Mouse (Mus musculus) embryonic facial prominence, embryonic 14.5 days (tissue): ENCODE results near the gene Dip2b. TPM values are rescaled to one million over a fixed set of nuclear protein-coding genes. Genes with fewer than 3 reads are reported as not detected.

ENCODE experiments used
- ATAC-seq: fragments of 200-750 bp; cut with Nextera tagmentation; 2 replicates; pipeline ENCODE4 v1.8.0; 2017; ENCODE audit warnings: low read depth, moderate number of reproducible peaks, moderate TSS enrichment
- DNase-seq: peaks from one replicate; pipeline ENCODE4 v3.0.0-alpha.2; 2015; ENCODE audit warnings: low spot score
- H3K27ac ChIP-seq: fragments of 300-500 bp; sonication (generic); replicated peaks from 2 replicates; pipeline ENCODE4 v1.5.1; 2014; ENCODE audit warnings: low read depth, mild to moderate bottlenecking, low read length, moderate library complexity
- H3K27me3 ChIP-seq: fragments of 300-500 bp; sonication (generic); replicated peaks from 2 replicates; pipeline ENCODE4 v1.6.1; 2014; ENCODE audit warnings: low read length; ENCODE audit not compliant: control insufficient read depth, insufficient read depth
- H3K36me3 ChIP-seq: fragments of 300-500 bp; sonication (generic); 2 replicates; pipeline ENCODE4 v1.6.1; 2014; ENCODE audit warnings: low read length, mixed read lengths; ENCODE audit not compliant: control insufficient read depth, insufficient read depth
- H3K4me1 ChIP-seq: fragments of 300-500 bp; sonication (generic); 2 replicates; pipeline ENCODE4 v1.6.1; 2014; ENCODE audit warnings: antibody characterized with exemption, low read length; ENCODE audit not compliant: control insufficient read depth, insufficient read depth
- H3K4me2 ChIP-seq: fragments of 300-500 bp; sonication (generic); 2 replicates; pipeline ENCODE4 v1.6.1; 2014; ENCODE audit warnings: low read depth, mild to moderate bottlenecking, low read length, moderate library complexity, mixed read lengths
- H3K4me3 ChIP-seq: fragments of 300-500 bp; sonication (generic); 2 replicates; pipeline ENCODE4 v1.5.1; 2014; ENCODE audit warnings: low read depth, mild to moderate bottlenecking, low read length
- H3K9ac ChIP-seq: fragments of 300-500 bp; sonication (generic); 2 replicates; pipeline ENCODE4 v1.6.1; 2014; ENCODE audit warnings: low read depth, mild to moderate bottlenecking, low read length, moderate library complexity, mixed read lengths
- H3K9me3 ChIP-seq: fragments of 300-500 bp; sonication (generic); 2 replicates; pipeline ENCODE4 v1.6.1; 2016; ENCODE audit warnings: low read length; ENCODE audit not compliant: control insufficient read depth
- WGBS: fragments of 180-500 bp; shearing (Covaris S2); extraction: QIAGEN DNeasy Blood & Tissue Kit; methylation state at CpG from one replicate; pipeline ENCODE4 v1.1.7; 2014; 5-methylcytosine and 5-hydroxymethylcytosine counted together
- polyA plus RNA-seq: library from polyadenylated mRNA; unstranded; fragments of >200 nt; fragmentation: Nextera tagmentation; extraction: Ambion mirVana; gene quantifications from 2 replicates; pipeline ENCODE4 v1.2.1, GENCODE M21; 2014

The Dip2b gene
- polyA plus RNA-seq, 1 experiment from 2014 or later, result 15.3 TPM

DNA sequence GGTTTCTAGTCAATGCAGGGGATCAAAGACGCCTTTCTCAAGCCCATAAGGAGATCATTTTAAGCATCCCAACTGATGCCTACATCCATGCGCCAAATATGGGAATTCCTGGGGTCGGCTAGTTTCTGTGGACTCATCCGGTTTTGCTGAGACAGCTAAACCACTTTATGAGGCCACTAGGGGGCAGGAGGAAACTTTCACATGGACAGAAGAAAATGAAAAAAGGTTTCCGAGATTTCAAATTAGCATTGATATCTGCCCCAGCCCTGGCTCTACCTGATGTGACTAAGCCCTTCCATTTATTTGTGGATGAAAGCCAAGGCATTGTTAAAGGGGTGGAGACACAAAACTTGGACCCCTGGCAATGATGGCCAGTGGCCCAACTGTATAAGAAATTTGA is 15.5 kb upstream of the Dip2b start:
- DNase-seq (peak; percentile 76), ATAC-seq (no peak)
- Histone ChIP-seq H3K27me3 (no peaks in the 10 kb centered on the region), H3K9me3 (0 out of 2 replicates have a peak, but pooled peaks cover 7% of the 10 kb centered on the region), H3K36me3 (no peaks in the 10 kb centered on the region), H3K27ac (no peak overlapping the region), H3K9ac (no peak overlapping the region), H3K4me2 (no peak overlapping the region), H3K4me3 (no peak overlapping the region), H3K4me1 (no peaks in the 10 kb centered on the region)
- 16% methylated on average over 5 of the region's 5 CpGs for WGBS

DNA sequence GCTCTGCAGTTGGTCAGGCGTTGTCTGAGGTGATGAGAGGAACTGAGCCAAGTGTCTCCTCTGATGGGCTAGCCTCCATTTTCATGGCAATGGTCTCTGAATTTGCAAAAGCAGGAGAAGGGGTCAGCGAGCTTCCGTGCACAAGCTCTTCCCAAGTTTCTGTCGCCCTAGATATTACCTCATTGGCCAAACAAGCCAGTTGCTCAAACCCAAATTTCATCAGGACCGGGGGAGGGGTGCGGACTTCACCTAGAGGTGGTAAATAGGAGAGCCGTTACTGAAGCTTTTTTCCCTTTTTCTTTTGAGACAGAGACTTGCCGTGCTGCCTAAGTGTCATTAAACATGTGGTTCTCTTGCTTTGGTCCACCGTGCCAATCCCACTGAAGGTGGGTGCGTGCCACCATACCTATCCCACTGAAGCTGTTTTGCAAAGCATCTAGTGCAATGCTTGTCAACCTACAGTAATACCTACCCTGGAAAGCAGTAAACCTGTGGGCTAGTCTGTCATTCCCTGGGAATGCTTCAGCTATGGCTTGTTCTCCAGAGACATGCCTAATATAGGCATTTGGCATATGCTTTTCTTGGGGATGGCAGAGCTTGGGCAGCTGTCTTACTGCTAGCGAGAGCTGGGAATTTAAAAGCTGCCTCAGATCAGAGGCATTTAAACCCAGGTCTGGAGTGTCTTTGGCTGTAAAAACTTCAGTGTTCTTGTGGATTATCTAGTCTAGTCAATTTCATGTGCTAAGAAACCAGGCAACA is 13.2 kb upstream of the Dip2b start:
- Histone ChIP-seq H3K27me3 (no peaks in the 10 kb centered on the region), H3K36me3 (no peaks in the 10 kb centered on the region), H3K27ac (no peak overlapping the region), H3K4me1 (0 out of 2 replicates have a peak, but pooled peaks cover 3% of the 10 kb centered on the region), H3K4me3 (no peak overlapping the region), H3K9ac (no peak overlapping the region), H3K4me2 (no peak overlapping the region), H3K9me3 (0 out of 2 replicates have a peak, but pooled peaks cover 7% of the 10 kb centered on the region)
- ATAC-seq, result no peak
- no peak for DNase-seq
- 75% methylated on average over 11 of the region's 11 CpGs for WGBS

DNA sequence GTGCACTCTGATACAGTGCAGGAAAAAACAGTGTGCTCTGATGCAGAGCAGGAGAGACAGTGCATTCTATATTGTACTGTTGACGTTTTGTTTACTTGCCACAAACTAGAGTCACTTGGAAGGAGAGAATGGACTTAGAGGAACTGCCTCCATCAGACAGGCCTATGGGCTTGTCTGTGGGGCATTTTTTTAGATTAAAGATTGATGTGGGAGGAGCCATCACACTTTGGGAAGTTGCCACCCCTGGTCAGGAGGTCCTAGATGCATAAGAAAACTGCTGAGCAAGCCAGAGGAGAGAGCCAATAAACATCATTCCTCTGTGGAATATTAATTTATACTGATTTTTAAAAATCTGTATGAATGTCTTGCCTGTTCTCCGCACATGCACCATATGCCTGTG is 10.3 kb upstream of the Dip2b start:
- ATAC-seq, result no peak
- no peaks in the 10 kb centered on the region for H3K27me3 ChIP-seq
- H3K4me3 ChIP-seq, result no peak overlapping the region
- H3K9ac ChIP-seq, result no peak overlapping the region
- no peak for DNase-seq
- H3K4me1 ChIP-seq, result 0 out of 2 replicates have a peak, but pooled peaks cover 3% of the 10 kb centered on the region
- H3K36me3 ChIP-seq, result no peaks in the 10 kb centered on the region
- no peak overlapping the region for H3K27ac ChIP-seq
- H3K9me3 ChIP-seq, result no peaks in the 10 kb centered on the region
- no peak overlapping the region for H3K4me2 ChIP-seq
- WGBS, result 72% methylated on average over 2 of the region's 2 CpGs

DNA sequence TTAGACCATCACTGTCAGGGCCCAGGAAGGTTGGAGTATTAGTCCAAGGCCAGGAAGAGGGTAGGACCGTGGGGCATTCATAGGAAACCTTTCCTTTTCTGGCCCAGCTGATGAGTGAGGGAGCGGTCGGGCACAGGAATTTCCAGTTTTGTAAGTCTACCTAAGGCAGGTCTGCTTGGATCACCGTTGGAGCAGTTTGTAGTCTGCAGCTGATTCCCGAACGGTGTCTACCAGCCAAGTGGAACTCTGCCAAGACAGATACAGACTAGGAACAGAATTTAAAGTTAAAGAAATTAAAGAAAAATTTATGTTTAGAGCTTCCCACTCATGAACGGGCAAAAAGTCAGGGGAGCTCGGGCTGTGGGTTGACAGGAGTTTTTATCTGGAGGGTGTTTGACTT is 9.0 kb upstream of the Dip2b start:
- ATAC-seq, result peak; percentile 50; the same call in 1 of the 2 replicates
- H3K27me3 ChIP-seq, result no peaks in the 10 kb centered on the region
- no peaks in the 10 kb centered on the region for H3K9me3 ChIP-seq
- WGBS, result 53% methylated on average over 8 of the region's 8 CpGs
- H3K27ac ChIP-seq, result no peak overlapping the region
- no peaks in the 10 kb centered on the region for H3K36me3 ChIP-seq
- DNase-seq, result peak; percentile 80
- H3K4me2 ChIP-seq, result no peak overlapping the region
- no peak overlapping the region for H3K9ac ChIP-seq
- H3K4me3 ChIP-seq, result no peak overlapping the region
- 0 out of 2 replicates have a peak, but pooled peaks cover 3% of the 10 kb centered on the region for H3K4me1 ChIP-seq

DNA sequence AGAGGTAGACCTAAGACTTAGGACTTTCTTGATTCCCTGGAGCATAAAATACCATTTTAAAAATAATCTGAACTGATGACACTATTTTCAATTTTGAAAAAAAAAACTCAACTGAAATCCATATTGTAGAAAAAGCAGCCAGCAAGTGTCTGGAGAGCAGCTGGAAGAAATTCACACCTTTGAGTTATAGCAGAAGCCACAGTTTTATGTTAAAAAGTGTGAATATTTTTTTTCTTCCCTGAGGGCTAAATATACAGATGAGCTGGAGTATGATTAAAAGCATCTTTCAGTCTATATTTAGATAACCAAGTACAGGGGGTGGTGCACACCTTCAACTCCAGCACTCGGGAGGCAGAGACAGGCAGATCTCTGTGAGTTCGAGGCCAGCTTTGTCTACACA is 8.6 kb upstream of the Dip2b start:
- WGBS, result 91% methylated on average over 2 of the region's 2 CpGs
- Histone ChIP-seq H3K4me3 (no peak overlapping the region), H3K36me3 (no peaks in the 10 kb centered on the region), H3K27ac (no peak overlapping the region), H3K9me3 (no peaks in the 10 kb centered on the region), H3K27me3 (no peaks in the 10 kb centered on the region), H3K9ac (no peak overlapping the region), H3K4me1 (0 out of 2 replicates have a peak, but pooled peaks cover 3% of the 10 kb centered on the region), H3K4me2 (no peak overlapping the region)
- DNase-seq, result no peak
- no peak for ATAC-seq

DNA sequence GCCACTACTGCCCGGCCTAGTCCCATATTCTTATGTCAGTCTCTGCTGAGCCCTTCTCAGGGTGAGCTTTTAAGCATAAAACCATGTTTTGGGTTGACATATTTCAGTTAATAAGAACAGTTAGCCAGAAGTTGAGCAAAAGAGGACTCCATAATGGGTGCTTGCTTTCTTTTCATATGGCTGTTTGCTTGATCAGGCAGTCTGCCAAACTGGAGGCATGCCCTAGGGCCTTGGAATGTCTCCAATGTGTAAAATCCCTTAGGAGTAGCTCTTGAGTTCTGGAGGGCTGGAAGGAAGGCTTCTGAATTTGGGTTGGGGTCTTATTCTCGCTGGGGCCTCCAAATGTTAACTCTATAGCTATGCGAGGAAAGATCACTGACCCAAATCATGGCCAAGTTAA is 5.9 kb upstream of the Dip2b start:
- no peak for ATAC-seq
- Histone ChIP-seq H3K4me3 (no peak overlapping the region), H3K27ac (no peak overlapping the region), H3K4me2 (no peak overlapping the region), H3K9ac (no peak overlapping the region), H3K9me3 (no peaks in the 10 kb centered on the region), H3K4me1 (0 out of 2 replicates have a peak, but pooled peaks cover 3% of the 10 kb centered on the region), H3K27me3 (no peaks in the 10 kb centered on the region), H3K36me3 (no peaks in the 10 kb centered on the region)
- no peak for DNase-seq
- WGBS, result 82% methylated on average over 3 of the region's 3 CpGs

DNA sequence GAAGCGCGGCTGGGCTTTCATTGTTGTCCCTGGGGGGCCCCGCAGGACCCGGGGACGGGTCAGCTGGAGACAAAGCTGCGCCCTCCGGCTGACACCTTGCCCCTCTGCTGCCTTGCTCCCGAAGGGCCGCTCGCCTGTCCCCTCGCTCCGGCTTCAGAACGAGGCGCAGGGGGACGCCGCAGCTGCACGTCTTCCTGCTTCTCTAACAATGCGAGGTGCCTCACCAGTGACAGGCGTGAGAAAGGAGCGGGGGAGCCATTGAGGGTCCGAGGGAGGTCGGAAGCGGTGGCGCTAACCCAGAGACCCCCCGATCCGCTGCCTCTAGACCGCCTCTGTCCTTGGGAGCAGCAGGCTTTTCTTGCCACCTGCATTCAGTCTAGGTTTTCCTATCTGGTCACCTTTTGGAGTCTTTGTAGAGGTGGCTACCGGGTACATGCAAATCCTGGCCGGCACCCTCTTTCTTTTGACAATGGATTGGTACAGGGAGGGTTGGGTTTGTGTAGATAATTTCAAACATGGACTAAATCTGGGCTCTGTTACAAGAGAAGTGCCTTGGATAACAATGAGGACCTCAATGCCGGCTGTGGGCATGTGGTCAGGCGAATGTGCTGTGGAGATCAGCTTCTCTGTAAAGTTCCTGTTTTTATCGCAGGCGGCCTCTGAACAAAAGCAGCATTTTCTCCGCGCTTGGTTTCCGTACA is 687 bp downstream of the Dip2b start:
- H3K4me3 ChIP-seq, result peak overlapping the region; percentile 93
- DNase-seq (peak; percentile 66), ATAC-seq (peak; percentile 69)
- H3K9me3 ChIP-seq, result no peaks in the 10 kb centered on the region
- peak overlapping the region; percentile 95 for H3K27ac ChIP-seq
- peaks cover 23% of the 10 kb centered on the region for H3K4me1 ChIP-seq
- 0% methylated on average over 19 of the region's 36 CpGs for WGBS
- no peaks in the 10 kb centered on the region for H3K36me3 ChIP-seq
- H3K9ac ChIP-seq, result peak overlapping the region; percentile 98
- H3K4me2 ChIP-seq, result peak overlapping the region; percentile 65
- H3K27me3 ChIP-seq, result no peaks in the 10 kb centered on the region

DNA sequence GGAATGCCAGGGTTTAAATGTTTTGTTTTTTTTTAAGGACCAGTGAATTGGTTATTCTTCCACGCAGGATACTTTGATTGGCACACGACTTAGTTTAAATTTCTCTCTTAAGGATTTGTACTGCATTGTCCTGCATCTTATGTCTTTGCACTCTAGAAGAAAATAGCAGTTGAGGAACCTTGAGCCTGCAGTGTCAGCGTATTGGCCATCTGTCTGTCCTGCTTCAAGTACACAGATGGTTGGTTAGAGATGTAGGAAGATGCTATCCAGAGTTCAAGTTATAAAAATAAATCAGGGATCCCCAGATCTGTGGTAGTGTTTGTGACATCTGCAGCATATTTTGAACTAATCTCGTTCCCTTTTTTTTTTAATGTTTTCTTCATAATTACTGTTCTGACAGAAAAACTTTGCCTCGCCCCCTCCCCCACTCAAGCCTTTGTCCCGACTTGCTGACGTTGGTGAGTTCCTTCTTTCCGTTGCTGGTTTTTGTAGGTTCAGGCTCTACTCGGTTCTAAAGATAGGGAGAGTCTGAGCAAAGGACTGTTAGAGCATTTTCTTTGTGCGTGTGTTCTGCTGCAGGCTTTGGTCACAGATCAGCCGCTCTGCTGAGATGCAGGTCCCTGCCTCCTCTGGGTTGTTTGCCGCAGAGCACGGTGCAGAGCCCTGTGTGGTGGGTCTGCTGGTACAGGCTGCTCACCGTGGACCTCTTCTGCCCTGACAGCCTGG is 2.2 kb downstream of the Dip2b start:
- Histone ChIP-seq H3K9me3 (no peaks in the 10 kb centered on the region), H3K4me2 (peak overlapping the region; percentile 65), H3K36me3 (no peaks in the 10 kb centered on the region), H3K4me1 (peaks cover 29% of the 10 kb centered on the region), H3K27ac (no peak overlapping the region), H3K27me3 (no peaks in the 10 kb centered on the region), H3K4me3 (peak overlapping the region; percentile 93), H3K9ac (peak overlapping the region; percentile 34)
- DNase-seq, result no peak
- ATAC-seq, result no peak
- 25% methylated on average over 14 of the region's 14 CpGs for WGBS
